In genomic region chr14:25726226-25727148, GRCm38 (mm10) we compare ENCODE assay signal across 8 mouse cellular contexts. TPM values are rescaled to one million over a fixed set of nuclear protein-coding genes. Genes with fewer than 3 reads are reported as not detected.
DNase-seq lines count a peak whose midpoint lies in the region; ATAC-seq and TF ChIP-seq lines count a peak whose summit lies in the region.

No protein-coding gene starts in this region.

- in situ Hi-C loops in Patski (cut with MboI; ENCODE audit: low pct_unique_long_range_greater_than_20kb): no loop called here

- TF ChIP-seq CTCF in liver, adult 2 months (IDR thresholded peaks at IDR 0.05; ENCODE audit: low read depth, low read length): peak; percentile 83
- no peak for TF ChIP-seq CTCF in Patski (IDR thresholded peaks at IDR 0.05)

- H3K27ac ChIP-seq in liver, adult 2 months (replicated peaks; ENCODE audit: insufficient read depth, low read depth, low read length): peak overlapping the region; percentile 18; the same call in 1 of the 2 replicates
- no peak overlapping the region for H3K27ac ChIP-seq in liver, embryonic 11.5 days (ENCODE audit: low read depth, low read length)
- H3K27ac ChIP-seq in embryonic facial prominence, embryonic 12.5 days: peak overlapping the region; percentile 78
- H3K27ac ChIP-seq in intestine, embryonic 16.5 days (ENCODE audit: low read length): peak overlapping the region; percentile 9; the same call in 1 of the 2 replicates

- no peak overlapping the region for H3K9ac ChIP-seq in liver, adult 2 months (ENCODE audit: low read depth, low read length)
- H3K9ac ChIP-seq in liver, embryonic 11.5 days (ENCODE audit: low read depth, low read length): no peak overlapping the region
- no peak overlapping the region for H3K9ac ChIP-seq in embryonic facial prominence, embryonic 12.5 days
- H3K9ac ChIP-seq in intestine, embryonic 16.5 days (ENCODE audit: low read depth, low read length): 0 out of 2 replicates have a peak overlapping the region, but pooled peaks have one; percentile 12

- peaks cover 9% of the 10 kb centered on the region; the same call in 1 of the 2 replicates for H3K79me2 ChIP-seq in liver, adult 2 months (ENCODE audit: control insufficient read depth, insufficient read depth, low read length)

- H3K4me3 ChIP-seq in liver, adult 2 months (ENCODE audit: insufficient read depth, low read depth, low read length): no peak overlapping the region
- H3K4me3 ChIP-seq in liver, embryonic 11.5 days (ENCODE audit: low read depth, low read length): no peak overlapping the region
- H3K4me3 ChIP-seq in embryonic facial prominence, embryonic 12.5 days: no peak overlapping the region
- no peak overlapping the region for H3K4me3 ChIP-seq in intestine, embryonic 16.5 days (ENCODE audit: low read length)

- H3K27me3 ChIP-seq in liver, adult 2 months (ENCODE audit: control insufficient read depth, insufficient read depth, low read length): no peaks in the 10 kb centered on the region
- no peaks in the 10 kb centered on the region for H3K27me3 ChIP-seq in liver, embryonic 11.5 days (replicated peaks; ENCODE audit: control insufficient read depth, insufficient read depth, low read length)
- H3K27me3 ChIP-seq in Patski: no peaks in the 10 kb centered on the region
- no peaks in the 10 kb centered on the region for H3K27me3 ChIP-seq in embryonic facial prominence, embryonic 12.5 days
- H3K27me3 ChIP-seq in intestine, embryonic 16.5 days (replicated peaks; ENCODE audit: control insufficient read depth, insufficient read depth, low read length): no peaks in the 10 kb centered on the region

- no peak for DNase-seq in liver, adult 2 months (ENCODE audit: extremely low read depth, low read depth, low spot score)
- DNase-seq in liver, embryonic 11.5 days (ENCODE audit: low spot score): no peak
- no peak for DNase-seq in Patski (ENCODE audit: low read depth, low spot score)
- peak; percentile 69 for DNase-seq in lung, postnatal 36 days
- DNase-seq in thymus, postnatal 0 days (ENCODE audit: low spot score): peak; percentile 77
- no peak for DNase-seq in frontal cortex, postnatal 10 days (ENCODE audit: low spot score in 2 of 2)

- no peak for TF ChIP-seq POLR2A in liver, adult 2 months (IDR thresholded peaks at IDR 0.05; ENCODE audit: extremely low read depth, insufficient read depth, low read length)

- H3K36me3 ChIP-seq in liver, adult 2 months (ENCODE audit: control insufficient read depth, insufficient read depth, low read length): peaks cover 7% of the 10 kb centered on the region
- H3K36me3 ChIP-seq in liver, embryonic 11.5 days (ENCODE audit: control insufficient read depth, insufficient read depth, low read length): no peaks in the 10 kb centered on the region; the same call in 1 of the 2 replicates
- peaks cover 3% of the 10 kb centered on the region; the same call in 1 of the 2 replicates for H3K36me3 ChIP-seq in embryonic facial prominence, embryonic 12.5 days
- no peaks in the 10 kb centered on the region for H3K36me3 ChIP-seq in intestine, embryonic 16.5 days (ENCODE audit: control insufficient read depth, insufficient read depth, low read length)

- peaks cover 20% of the 10 kb centered on the region for H3K4me1 ChIP-seq in liver, adult 2 months (ENCODE audit: control insufficient read depth, insufficient read depth, low read length)
- peaks cover 24% of the 10 kb centered on the region for H3K4me1 ChIP-seq in liver, embryonic 11.5 days (replicated peaks; ENCODE audit: control insufficient read depth, insufficient read depth, low read length)
- peaks cover 36% of the 10 kb centered on the region for H3K4me1 ChIP-seq in embryonic facial prominence, embryonic 12.5 days
- H3K4me1 ChIP-seq in intestine, embryonic 16.5 days (ENCODE audit: control insufficient read depth, insufficient read depth, low read length): peaks cover 22% of the 10 kb centered on the region

- ATAC-seq in liver, embryonic 11.5 days (replicated peaks; ENCODE audit: low FRiP score): no peak
- peak; percentile 33 for ATAC-seq in Patski
- no peak for ATAC-seq in embryonic facial prominence, embryonic 12.5 days (ENCODE audit: insufficient number of reproducible peaks, insufficient read depth, low FRiP score, low TSS enrichment)
- 0 out of 2 replicates have a peak, but pooled peaks have one; percentile 14 for ATAC-seq in intestine, embryonic 16.5 days

- CTCF ChIA-PET in Patski (lab: Charles Lee): interaction anchor here (1.0 to 2.0 kb wide), 6 partner anchors 9 to 104 kb away, joined by 3 to 5 read pairs (median 4); no protein-coding TSS in a partner anchor

- POLR2A ChIA-PET in Patski (lab: Charles Lee): interaction anchor here (2.3 kb wide), 1 partner anchor 42 kb away, joined by 6 read pairs; the partner anchor contains the start of gene Zcchc24

- WGBS in liver, adult 2 months: 53% methylated on average over 20 of the region's 20 CpGs
- 39% methylated on average over 20 of the region's 20 CpGs for WGBS in liver, embryonic 11.5 days
- 47% methylated on average over 20 of the region's 20 CpGs for WGBS in embryonic facial prominence, embryonic 12.5 days
- WGBS in intestine, embryonic 16.5 days: 60% methylated on average over 20 of the region's 20 CpGs

- H3K4me2 ChIP-seq in liver, embryonic 11.5 days: no peak overlapping the region
- H3K4me2 ChIP-seq in embryonic facial prominence, embryonic 12.5 days (replicated peaks): no peak overlapping the region
- H3K4me2 ChIP-seq in intestine, embryonic 16.5 days (ENCODE audit: low read depth, low read length): no peak overlapping the region

- H3K9me3 ChIP-seq in liver, embryonic 11.5 days (ENCODE audit: control insufficient read depth, low read length): no peaks in the 10 kb centered on the region
- no peaks in the 10 kb centered on the region for H3K9me3 ChIP-seq in embryonic facial prominence, embryonic 12.5 days
- no peaks in the 10 kb centered on the region for H3K9me3 ChIP-seq in intestine, embryonic 16.5 days (ENCODE audit: control insufficient read depth, low read length)

RNA-seq across cellular contexts. Expression of gene Ppif, which starts 32.5 kb away (rescaled TPM):
- total RNA-seq in liver, adult 2 months (2014; rRNA removed): 19.4 and 31.1 TPM in 2 replicates
- polyA plus RNA-seq in liver, adult 2 months (2012; rRNA removed): 76.3 and 80.6 TPM in 2 replicates
- polyA plus RNA-seq in liver, embryonic 11.5 days (2014; fragmentation: Nextera tagmentation; extraction: Ambion mirVana): 96.3 and 97.0 TPM in 2 replicates
- 45.5 TPM for polyA plus RNA-seq in Patski (2021)
- polyA plus RNA-seq in embryonic facial prominence, embryonic 12.5 days (2016; fragmentation: Nextera tagmentation; extraction: Ambion mirVana): 27.6 and 30.3 TPM in 2 replicates
- 125 and 134 TPM in 2 replicates for polyA plus RNA-seq in intestine, embryonic 16.5 days (2015; fragmentation: Nextera tagmentation; extraction: Ambion mirVana)
- 30.4 and 37.2 TPM in 2 replicates for polyA plus RNA-seq in thymus, postnatal 0 days (2015; fragmentation: Nextera tagmentation; extraction: Ambion mirVana)

RNA-seq across cellular contexts. Expression of gene Zcchc24, which starts 42.4 kb away (rescaled TPM):
- total RNA-seq in liver, adult 2 months (2014; rRNA removed): 27.3 and 28.7 TPM in 2 replicates
- 53.0 and 57.7 TPM in 2 replicates for polyA plus RNA-seq in liver, adult 2 months (2012; rRNA removed)
- polyA plus RNA-seq in liver, embryonic 11.5 days (2014; fragmentation: Nextera tagmentation; extraction: Ambion mirVana): 11.3 and 13.4 TPM in 2 replicates
- 29.0 TPM for polyA plus RNA-seq in Patski (2021)
- 47.3 and 47.4 TPM in 2 replicates for polyA plus RNA-seq in embryonic facial prominence, embryonic 12.5 days (2016; fragmentation: Nextera tagmentation; extraction: Ambion mirVana)
- 9.1 and 10.0 TPM in 2 replicates for polyA plus RNA-seq in intestine, embryonic 16.5 days (2015; fragmentation: Nextera tagmentation; extraction: Ambion mirVana)
- polyA plus RNA-seq in thymus, postnatal 0 days (2015; fragmentation: Nextera tagmentation; extraction: Ambion mirVana): 7.6 and 9.0 TPM in 2 replicates

Comparison
In these comparisons a context has a peak if more than half of its experiments do, and no peak if none do; other contexts are left out.
1. DNase-seq: peak in lung, postnatal 36 days (single experiment) and thymus, postnatal 0 days (single experiment); none in liver, adult 2 months (single experiment), liver, embryonic 11.5 days (single experiment), Patski (single experiment) and frontal cortex, postnatal 10 days (0 of 2).
2. ATAC-seq: peak in Patski (single experiment) and intestine, embryonic 16.5 days (single experiment); none in liver, embryonic 11.5 days (single experiment) and embryonic facial prominence, embryonic 12.5 days (single experiment).